Mouse (Mus musculus) E14TG2a.4 (cell line): ENCODE measurements around the gene Igsf21.

ENCODE experiments used
- CTCF ChIP-seq: conservative IDR thresholded peaks from 2 replicates; pipeline ENCODE4 v1.5.1; 2014; ENCODE audit warnings: low read length
- POU5F1 ChIP-seq: IDR thresholded peaks from 2 replicates; pipeline ENCODE4 v1.6.1; 2014; ENCODE audit warnings: low read length, borderline replicate concordance

DNA sequence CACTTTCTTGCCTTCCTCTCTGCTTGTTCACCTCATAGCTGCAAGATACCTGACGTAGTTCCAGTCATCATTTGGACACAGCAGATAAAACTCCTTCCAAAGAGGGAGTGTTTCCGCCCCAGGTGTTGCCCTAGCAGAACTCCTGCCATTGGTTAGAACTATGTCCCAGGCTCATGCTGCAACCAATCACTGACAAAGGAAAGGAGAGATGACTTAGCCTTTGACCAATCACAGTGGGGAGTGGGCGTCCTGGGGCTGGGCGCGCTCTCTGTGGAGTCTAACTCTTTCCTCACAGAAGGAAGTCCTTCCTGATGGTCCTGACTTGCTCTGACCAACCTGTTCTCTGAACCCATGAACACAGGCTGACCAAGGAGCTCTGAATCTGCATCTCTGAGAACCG, 44.4 kb downstream of the Igsf21 start:
- no peak for TF ChIP-seq CTCF
- TF ChIP-seq POU5F1, result no peak
